Mouse (Mus musculus) olfactory bulb, adult 2 months (tissue): ENCODE results near the gene Rgma.

Experiments used
- CTCF ChIP-seq: fragments of 200-500 bp; IDR thresholded peaks from 2 replicates; pipeline ENCODE4 v1.5.1; 2012; ENCODE audit warnings: low read depth, mild to moderate bottlenecking, low read length, moderate library complexity; ENCODE audit not compliant: insufficient read depth
- POLR2A ChIP-seq: fragments of 200-500 bp; IDR thresholded peaks from 2 replicates; pipeline ENCODE4 v1.6.1; 2012; ENCODE audit warnings: mild to moderate bottlenecking, low read depth, low read length, moderate library complexity; ENCODE audit not compliant: insufficient read depth

- TF ChIP-seq POLR2A (no peak), CTCF (no peak)
Observed at GRCm38 (mm10) chr7:73394013-73394409, 18.7 kb downstream of the Rgma start.
